Mouse (Mus musculus) lung, embryonic 16.5 days (tissue): ENCODE data around the gene Efcc1. TPM values are rescaled to one million over a fixed set of nuclear protein-coding genes. Genes with fewer than 3 reads are reported as not detected.

Source experiments
- ATAC-seq: fragments of 200-750 bp; cut with Nextera tagmentation; 2 replicates; pipeline ENCODE4 v1.8.0; 2017; ENCODE audit warnings: low read depth, mild to moderate bottlenecking, moderate library complexity
- H3K27ac ChIP-seq: fragments of 300-500 bp; sonication (generic); 2 replicates; pipeline ENCODE4 v1.5.1; 2014; ENCODE audit warnings: mild to moderate bottlenecking, control low read depth, low read length
- H3K27me3 ChIP-seq: fragments of 300-500 bp; sonication (generic); 2 replicates; pipeline ENCODE4 v1.6.1; 2014; ENCODE audit warnings: low read depth, low read length, mixed read lengths; ENCODE audit not compliant: control insufficient read depth, insufficient read depth
- H3K36me3 ChIP-seq: fragments of 300-500 bp; sonication (generic); 2 replicates; pipeline ENCODE4 v1.6.1; 2014; ENCODE audit warnings: low read length; ENCODE audit not compliant: control insufficient read depth, insufficient read depth
- H3K4me1 ChIP-seq: fragments of 300-500 bp; sonication (generic); replicated peaks from 2 replicates; pipeline ENCODE4 v1.6.1; 2014; ENCODE audit warnings: low read length, mixed read lengths; ENCODE audit not compliant: control insufficient read depth, insufficient read depth
- H3K4me2 ChIP-seq: fragments of 300-500 bp; sonication (generic); 2 replicates; pipeline ENCODE4 v1.6.1; 2014; ENCODE audit warnings: low read depth, low read length, control low read depth
- H3K4me3 ChIP-seq: fragments of 300-500 bp; sonication (generic); 2 replicates; pipeline ENCODE4 v1.5.1; 2014; ENCODE audit warnings: mild to moderate bottlenecking, low read length, control low read depth
- H3K9ac ChIP-seq: fragments of 300-500 bp; sonication (generic); 2 replicates; pipeline ENCODE4 v1.6.1; 2014; ENCODE audit warnings: low read length, control low read depth
- H3K9me3 ChIP-seq: fragments of 300-500 bp; sonication (generic); 2 replicates; pipeline ENCODE4 v1.6.1; 2016; ENCODE audit warnings: low read length; ENCODE audit not compliant: control insufficient read depth
- WGBS: fragments of 180-500 bp; shearing (Covaris S2); extraction: QIAGEN DNeasy Blood & Tissue Kit; methylation state at CpG from one replicate; pipeline ENCODE4 v1.1.7; 2014; 5-methylcytosine and 5-hydroxymethylcytosine counted together
- polyA plus RNA-seq: library from polyadenylated mRNA; unstranded; fragments of >200 nt; fragmentation: Nextera tagmentation; extraction: Ambion mirVana; gene quantifications from 2 replicates; pipeline ENCODE4 v1.2.1, GENCODE M21; 2015

Gene Efcc1
- polyA plus RNA-seq, 1 experiment from 2014 or later: 4.5 TPM

- H3K36me3 ChIP-seq: peaks cover 9% of the 10 kb centered on the region
These were observed 61.2 kb downstream of the Efcc1 start for GRCm38 (mm10) chr6:87791826-87792225.

GRCm38 (mm10) chr6:87793821-87794510 lies 63.3 kb downstream of the Efcc1 start:
- Histone ChIP-seq H3K36me3 (peaks cover 9% of the 10 kb centered on the region), H3K9ac (no peak overlapping the region), H3K4me2 (no peak overlapping the region), H3K9me3 (no peaks in the 10 kb centered on the region), H3K27me3 (no peaks in the 10 kb centered on the region), H3K4me3 (no peak overlapping the region), H3K27ac (no peak overlapping the region), H3K4me1 (peaks cover 7% of the 10 kb centered on the region)
- ATAC-seq: no peak
- WGBS: 90% methylated on average over 10 of the region's 10 CpGs

More at GRCm38 (mm10) chr6:87791826-87792225, 61.2 kb downstream of the Efcc1 start:
- peaks cover 12% of the 10 kb centered on the region for H3K4me1 ChIP-seq
- H3K27me3 ChIP-seq: no peaks in the 10 kb centered on the region
- H3K9me3 ChIP-seq: no peaks in the 10 kb centered on the region
- H3K9ac ChIP-seq: no peak overlapping the region
- no peak overlapping the region for H3K4me2 ChIP-seq
- no peak overlapping the region for H3K4me3 ChIP-seq
- 86% methylated on average over 5 of the region's 5 CpGs for WGBS
- no peak overlapping the region for H3K27ac ChIP-seq
- no peak for ATAC-seq

- WGBS: 73% methylated on average over 6 of the region's 6 CpGs
- Histone ChIP-seq H3K4me2 (no peak overlapping the region), H3K9me3 (no peaks in the 10 kb centered on the region), H3K9ac (no peak overlapping the region), H3K4me1 (no peaks in the 10 kb centered on the region), H3K27me3 (no peaks in the 10 kb centered on the region), H3K36me3 (peaks cover 9% of the 10 kb centered on the region), H3K27ac (no peak overlapping the region), H3K4me3 (no peak overlapping the region)
- no peak for ATAC-seq
These were observed 64.9 kb downstream of the Efcc1 start for GRCm38 (mm10) chr6:87795385-87796150.

DNA sequence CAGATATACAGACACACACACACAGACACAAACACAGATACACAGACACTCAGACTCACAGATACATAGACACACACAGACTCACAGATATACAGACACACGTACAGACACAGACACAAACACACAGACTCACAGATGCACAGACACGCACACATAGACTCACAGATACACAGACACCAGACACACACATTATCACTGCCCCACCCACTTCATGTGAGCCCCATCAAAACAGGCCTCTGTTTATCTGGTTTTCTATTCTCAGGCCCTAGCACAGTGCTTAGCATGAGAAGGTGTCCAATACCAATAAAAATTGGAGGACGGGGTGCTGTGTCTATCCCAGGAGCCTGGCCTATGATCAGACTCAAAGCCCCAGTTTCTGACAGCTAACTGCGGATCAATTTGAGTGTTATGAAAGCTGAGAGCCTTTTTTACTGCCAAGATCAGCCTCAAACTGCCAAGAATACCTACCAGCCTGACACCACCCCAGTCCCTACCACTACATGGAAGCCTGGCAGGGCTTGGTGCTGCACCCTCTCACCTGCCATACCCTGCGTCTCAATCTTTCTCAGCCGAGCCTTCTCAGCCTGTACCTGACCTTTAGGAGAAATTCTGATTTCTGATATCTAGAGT lies 65.7 kb downstream of the Efcc1 start:
- Histone ChIP-seq H3K36me3 (peaks cover 9% of the 10 kb centered on the region), H3K4me2 (no peak overlapping the region), H3K27ac (no peak overlapping the region), H3K9me3 (no peaks in the 10 kb centered on the region), H3K27me3 (no peaks in the 10 kb centered on the region), H3K4me3 (no peak overlapping the region), H3K9ac (no peak overlapping the region), H3K4me1 (no peaks in the 10 kb centered on the region)
- ATAC-seq: no peak
- 85% methylated on average over 6 of the region's 6 CpGs for WGBS

DNA sequence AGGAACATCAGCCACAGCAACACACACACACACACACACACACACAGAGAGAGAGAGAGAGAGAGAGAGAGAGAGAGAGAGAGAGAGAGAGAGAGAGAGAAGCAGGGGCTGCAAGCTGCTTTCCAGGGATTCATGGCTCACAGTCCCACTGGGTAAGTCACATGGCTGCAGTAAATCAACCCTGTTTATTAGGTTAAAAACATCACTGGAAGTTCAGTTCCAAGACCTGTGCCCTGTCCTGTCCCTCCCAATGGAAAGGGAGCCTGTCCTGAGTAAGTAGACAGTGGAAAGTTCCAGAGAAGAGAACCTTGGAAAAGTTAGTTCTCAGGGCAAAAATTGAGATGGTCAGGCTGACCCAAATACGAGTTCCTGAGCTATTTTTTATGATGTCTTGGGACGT lies 66.7 kb downstream of the Efcc1 start:
- no peak for ATAC-seq
- H3K4me3 ChIP-seq: no peak overlapping the region
- no peaks in the 10 kb centered on the region for H3K27me3 ChIP-seq
- H3K9me3 ChIP-seq: no peaks in the 10 kb centered on the region
- peaks cover 5% of the 10 kb centered on the region for H3K36me3 ChIP-seq
- no peak overlapping the region for H3K9ac ChIP-seq
- no peak overlapping the region for H3K4me2 ChIP-seq
- 27% methylated on average over 2 of the region's 2 CpGs for WGBS
- no peak overlapping the region for H3K27ac ChIP-seq
- no peaks in the 10 kb centered on the region for H3K4me1 ChIP-seq

DNA sequence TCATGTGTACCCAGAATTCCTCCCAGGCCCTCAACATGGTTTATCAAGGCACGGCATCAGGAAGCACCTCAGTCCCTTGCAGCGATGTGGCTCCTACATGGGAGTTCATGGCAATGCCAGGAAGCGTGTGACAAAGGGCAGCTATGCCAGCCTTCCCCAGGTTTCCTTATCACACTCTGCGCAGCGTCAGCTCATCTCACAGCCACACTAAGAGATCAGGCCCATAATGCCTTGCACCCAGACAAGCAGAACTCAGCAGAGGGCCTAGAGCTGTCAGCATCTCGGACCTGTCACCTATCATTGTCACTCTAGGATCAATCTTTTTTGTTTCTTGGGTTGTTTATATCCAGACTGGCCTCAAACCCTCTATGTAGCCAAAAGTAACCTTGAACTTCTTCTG lies 68.9 kb downstream of the Efcc1 start:
- Histone ChIP-seq H3K36me3 (0 out of 2 replicates have a peak, but pooled peaks cover 2% of the 10 kb centered on the region), H3K4me3 (no peak overlapping the region), H3K4me1 (no peaks in the 10 kb centered on the region), H3K27me3 (no peaks in the 10 kb centered on the region), H3K4me2 (no peak overlapping the region), H3K9me3 (no peaks in the 10 kb centered on the region), H3K9ac (no peak overlapping the region), H3K27ac (no peak overlapping the region)
- ATAC-seq: no peak
- WGBS: 79% methylated on average over 6 of the region's 6 CpGs

DNA sequence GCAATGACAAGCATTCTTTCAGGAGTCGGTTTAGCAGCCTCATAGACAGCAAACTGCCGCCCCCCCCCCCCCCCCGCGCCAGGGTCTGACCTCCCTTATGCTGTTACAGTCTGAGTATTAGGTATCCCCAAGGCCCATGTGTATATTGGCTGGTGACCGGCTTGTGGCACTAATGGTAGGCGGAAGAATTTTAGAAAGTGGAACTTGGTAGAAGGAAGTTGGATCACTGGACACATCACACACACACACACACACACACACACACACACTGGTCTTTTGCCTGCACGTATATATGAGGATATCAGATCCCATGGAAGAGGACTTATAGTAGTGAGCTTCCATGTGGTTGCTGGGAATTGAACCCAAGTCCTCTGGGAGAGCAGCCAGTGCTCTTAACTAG lies 71.8 kb downstream of the Efcc1 start:
- no peaks in the 10 kb centered on the region for H3K4me1 ChIP-seq
- no peak overlapping the region for H3K4me3 ChIP-seq
- ATAC-seq: no peak
- no peaks in the 10 kb centered on the region for H3K9me3 ChIP-seq
- H3K9ac ChIP-seq: no peak overlapping the region
- no peak overlapping the region for H3K27ac ChIP-seq
- H3K4me2 ChIP-seq: no peak overlapping the region
- 0 out of 2 replicates have a peak, but pooled peaks cover 2% of the 10 kb centered on the region for H3K36me3 ChIP-seq
- 78% methylated on average over 7 of the region's 7 CpGs for WGBS
- no peaks in the 10 kb centered on the region for H3K27me3 ChIP-seq

DNA sequence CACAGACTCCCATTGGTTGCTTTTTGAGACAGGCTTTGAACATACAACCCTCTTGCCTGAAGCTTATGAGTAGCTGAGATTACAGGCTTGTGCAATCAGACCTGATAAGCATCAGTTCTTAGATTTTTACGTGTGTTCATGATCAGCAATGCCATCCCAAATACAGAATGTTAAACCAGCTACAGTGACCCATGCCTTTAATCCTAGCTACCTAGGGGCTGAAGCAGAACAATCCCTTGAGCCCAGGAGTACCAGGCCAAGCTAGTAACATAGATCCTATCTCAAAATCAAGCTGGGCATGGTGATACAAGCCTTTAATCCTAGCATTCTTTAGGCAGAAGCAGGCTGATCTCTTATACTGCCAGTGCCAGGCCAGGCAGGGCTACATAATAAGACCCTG lies 73.4 kb downstream of the Efcc1 start:
- 79% methylated on average over 1 of the region's 1 CpGs for WGBS
- no peak for ATAC-seq
- Histone ChIP-seq H3K4me3 (no peak overlapping the region), H3K4me2 (no peak overlapping the region), H3K9ac (no peak overlapping the region), H3K27me3 (no peaks in the 10 kb centered on the region), H3K36me3 (0 out of 2 replicates have a peak, but pooled peaks cover 2% of the 10 kb centered on the region), H3K9me3 (no peaks in the 10 kb centered on the region), H3K27ac (no peak overlapping the region), H3K4me1 (peaks cover 4% of the 10 kb centered on the region; the same call in 1 of the 2 replicates)

DNA sequence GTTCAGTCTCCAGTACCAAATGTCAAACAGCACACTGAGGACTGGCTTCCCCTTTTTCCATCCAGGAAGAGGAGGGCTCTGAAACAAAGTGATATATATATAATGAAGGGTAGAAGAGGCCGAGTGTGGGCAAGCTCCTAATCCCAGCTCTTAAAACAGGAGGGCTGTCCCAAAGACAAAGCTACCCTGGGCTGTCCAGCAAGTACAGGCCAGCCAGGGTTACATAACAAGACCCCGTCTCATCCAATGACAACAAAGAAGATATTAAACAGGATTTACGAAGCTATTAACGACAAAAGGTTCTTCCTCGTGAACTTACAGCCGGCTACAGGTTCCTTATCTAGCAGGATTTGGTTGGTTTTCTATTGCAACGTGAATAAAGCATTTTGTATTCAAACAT lies 74.2 kb downstream of the Efcc1 start:
- H3K27me3 ChIP-seq: no peaks in the 10 kb centered on the region
- no peak overlapping the region for H3K9ac ChIP-seq
- H3K4me1 ChIP-seq: peaks cover 10% of the 10 kb centered on the region
- no peak overlapping the region for H3K27ac ChIP-seq
- H3K36me3 ChIP-seq: 0 out of 2 replicates have a peak, but pooled peaks cover 2% of the 10 kb centered on the region
- H3K4me3 ChIP-seq: no peak overlapping the region
- H3K4me2 ChIP-seq: no peak overlapping the region
- no peak for ATAC-seq
- WGBS: 73% methylated on average over 7 of the region's 7 CpGs
- H3K9me3 ChIP-seq: no peaks in the 10 kb centered on the region
